Mouse (Mus musculus): Measurements from ENCODE around the gene Dnah10. TPM values are rescaled to one million over a fixed set of nuclear protein-coding genes. Genes with fewer than 3 reads are reported as not detected.
"Not testable (repeated sequence)": the region's sequence is repeated elsewhere in the genome, so short reads cannot be mapped to it uniquely, and the experiment has no call there.

Gene Dnah10
- polyA plus RNA-seq, 1 experiment from 2014 or later, result 0.09 TPM

- Histone ChIP-seq H3K27ac (ENCODE audit: low read depth, low read length) (no peak overlapping the region), H3K9me3 (replicated peaks; ENCODE audit: control insufficient read depth, low read length) (no peaks in the 10 kb centered on the region), H3K4me1 (ENCODE audit: control insufficient read depth, insufficient read depth, low read length) (no peaks in the 10 kb centered on the region), H3K9ac (ENCODE audit: low read length) (no peak overlapping the region), H3K27me3 (replicated peaks; ENCODE audit: control insufficient read depth, insufficient read depth, low read length) (no peaks in the 10 kb centered on the region), H3K4me3 (ENCODE audit: low read depth, low read length) (no peak overlapping the region), H3K36me3 (ENCODE audit: control insufficient read depth, insufficient read depth, low read length) (no peaks in the 10 kb centered on the region), H3K4me2 (ENCODE audit: low read length) (no peak overlapping the region)
- ATAC-seq, result no peak
- WGBS, result 88% methylated on average over 3 of the region's 3 CpGs
- no peak for DNase-seq (ENCODE audit: low spot score)
Measured at GRCm38 (mm10) chr5:124743841-124744240, 19.0 kb downstream of the Dnah10 start.

GRCm38 (mm10) chr5:124746220-124746619, 21.3 kb downstream of the Dnah10 start:
- Histone ChIP-seq H3K27ac (ENCODE audit: low read depth, low read length) (no peak overlapping the region), H3K9ac (ENCODE audit: low read length) (no peak overlapping the region), H3K4me3 (ENCODE audit: low read depth, low read length) (no peak overlapping the region), H3K27me3 (replicated peaks; ENCODE audit: control insufficient read depth, insufficient read depth, low read length) (no peaks in the 10 kb centered on the region), H3K4me1 (ENCODE audit: control insufficient read depth, insufficient read depth, low read length) (no peaks in the 10 kb centered on the region), H3K36me3 (ENCODE audit: control insufficient read depth, insufficient read depth, low read length) (no peaks in the 10 kb centered on the region), H3K9me3 (replicated peaks; ENCODE audit: control insufficient read depth, low read length) (no peaks in the 10 kb centered on the region), H3K4me2 (ENCODE audit: low read length) (no peak overlapping the region)
- ATAC-seq (no peak), DNase-seq (ENCODE audit: low spot score) (no peak)
- WGBS, result 91% methylated on average over 15 of the region's 15 CpGs

GRCm38 (mm10) chr5:124748296-124748695, 23.4 kb downstream of the Dnah10 start:
- DNase-seq (ENCODE audit: low spot score), result no peak
- no peaks in the 10 kb centered on the region for H3K36me3 ChIP-seq (ENCODE audit: control insufficient read depth, insufficient read depth, low read length)
- WGBS, result 84% methylated on average over 18 of the region's 18 CpGs
- H3K27ac ChIP-seq (ENCODE audit: low read depth, low read length), result no peak overlapping the region
- ATAC-seq, result no peak
- H3K4me2 ChIP-seq (ENCODE audit: low read length), result no peak overlapping the region
- no peaks in the 10 kb centered on the region for H3K4me1 ChIP-seq (ENCODE audit: control insufficient read depth, insufficient read depth, low read length)
- no peaks in the 10 kb centered on the region for H3K9me3 ChIP-seq (replicated peaks; ENCODE audit: control insufficient read depth, low read length)
- H3K4me3 ChIP-seq (ENCODE audit: low read depth, low read length), result no peak overlapping the region
- no peaks in the 10 kb centered on the region for H3K27me3 ChIP-seq (replicated peaks; ENCODE audit: control insufficient read depth, insufficient read depth, low read length)
- no peak overlapping the region for H3K9ac ChIP-seq (ENCODE audit: low read length)

- DNase-seq (ENCODE audit: low spot score) (no peak), ATAC-seq (no peak)
- Histone ChIP-seq H3K9me3 (replicated peaks; ENCODE audit: control insufficient read depth, low read length) (no peaks in the 10 kb centered on the region), H3K4me2 (ENCODE audit: low read length) (no peak overlapping the region), H3K4me3 (ENCODE audit: low read depth, low read length) (no peak overlapping the region), H3K27ac (ENCODE audit: low read depth, low read length) (no peak overlapping the region), H3K4me1 (ENCODE audit: control insufficient read depth, insufficient read depth, low read length) (no peaks in the 10 kb centered on the region), H3K9ac (ENCODE audit: low read length) (no peak overlapping the region), H3K36me3 (ENCODE audit: control insufficient read depth, insufficient read depth, low read length) (no peaks in the 10 kb centered on the region), H3K27me3 (replicated peaks; ENCODE audit: control insufficient read depth, insufficient read depth, low read length) (no peaks in the 10 kb centered on the region)
- 77% methylated on average over 9 of the region's 9 CpGs for WGBS
Measured at GRCm38 (mm10) chr5:124751656-124752055, 26.8 kb downstream of the Dnah10 start.

GRCm38 (mm10) chr5:124761011-124761410, 36.1 kb downstream of the Dnah10 start:
- WGBS, result 69% methylated on average over 18 of the region's 18 CpGs
- no peaks in the 10 kb centered on the region for H3K27me3 ChIP-seq (replicated peaks; ENCODE audit: control insufficient read depth, insufficient read depth, low read length)

GRCm38 (mm10) chr5:124761787-124762186, 36.9 kb downstream of the Dnah10 start:
- Histone ChIP-seq H3K27ac (ENCODE audit: low read depth, low read length) (no peak overlapping the region), H3K9me3 (replicated peaks; ENCODE audit: control insufficient read depth, low read length) (no peaks in the 10 kb centered on the region), H3K27me3 (replicated peaks; ENCODE audit: control insufficient read depth, insufficient read depth, low read length) (no peaks in the 10 kb centered on the region), H3K9ac (ENCODE audit: low read length) (no peak overlapping the region), H3K4me3 (ENCODE audit: low read depth, low read length) (no peak overlapping the region), H3K4me2 (ENCODE audit: low read length) (no peak overlapping the region), H3K36me3 (ENCODE audit: control insufficient read depth, insufficient read depth, low read length) (no peaks in the 10 kb centered on the region), H3K4me1 (ENCODE audit: control insufficient read depth, insufficient read depth, low read length) (no peaks in the 10 kb centered on the region)
- 88% methylated on average over 1 of the region's 1 CpGs for WGBS
- no peak for ATAC-seq
- no peak for DNase-seq (ENCODE audit: low spot score)

More at GRCm38 (mm10) chr5:124761011-124761410, 36.1 kb downstream of the Dnah10 start:
- no peak overlapping the region for H3K4me3 ChIP-seq (ENCODE audit: low read depth, low read length)
- H3K4me2 ChIP-seq (ENCODE audit: low read length), result no peak overlapping the region
- H3K4me1 ChIP-seq (ENCODE audit: control insufficient read depth, insufficient read depth, low read length), result no peaks in the 10 kb centered on the region
- H3K9me3 ChIP-seq (replicated peaks; ENCODE audit: control insufficient read depth, low read length), result no peaks in the 10 kb centered on the region
- no peak overlapping the region for H3K9ac ChIP-seq (ENCODE audit: low read length)
- ATAC-seq (no peak), DNase-seq (ENCODE audit: low spot score) (no peak)
- no peak overlapping the region for H3K27ac ChIP-seq (ENCODE audit: low read depth, low read length)
- H3K36me3 ChIP-seq (ENCODE audit: control insufficient read depth, insufficient read depth, low read length), result no peaks in the 10 kb centered on the region

GRCm38 (mm10) chr5:124774552-124774951, 49.7 kb downstream of the Dnah10 start:
- no peaks in the 10 kb centered on the region for H3K27me3 ChIP-seq (replicated peaks; ENCODE audit: control insufficient read depth, insufficient read depth, low read length)
- 76% methylated on average over 3 of the region's 3 CpGs for WGBS
- no peaks in the 10 kb centered on the region for H3K36me3 ChIP-seq (ENCODE audit: control insufficient read depth, insufficient read depth, low read length)
- H3K9me3 ChIP-seq (replicated peaks; ENCODE audit: control insufficient read depth, low read length), result no peaks in the 10 kb centered on the region
- no peak overlapping the region for H3K4me3 ChIP-seq (ENCODE audit: low read depth, low read length)
- ATAC-seq (no peak), DNase-seq (ENCODE audit: low spot score) (no peak)
- no peak overlapping the region for H3K27ac ChIP-seq (ENCODE audit: low read depth, low read length)
- H3K9ac ChIP-seq (ENCODE audit: low read length), result no peak overlapping the region
- H3K4me1 ChIP-seq (ENCODE audit: control insufficient read depth, insufficient read depth, low read length), result no peaks in the 10 kb centered on the region
- no peak overlapping the region for H3K4me2 ChIP-seq (ENCODE audit: low read length)

- H3K4me3 ChIP-seq (ENCODE audit: low read depth, low read length); H3K4me2 ChIP-seq (ENCODE audit: low read length); ATAC-seq; H3K9me3 ChIP-seq (replicated peaks; ENCODE audit: control insufficient read depth, low read length); H3K36me3 ChIP-seq (ENCODE audit: control insufficient read depth, insufficient read depth, low read length); H3K4me1 ChIP-seq (ENCODE audit: control insufficient read depth, insufficient read depth, low read length); H3K27me3 ChIP-seq (replicated peaks; ENCODE audit: control insufficient read depth, insufficient read depth, low read length); H3K27ac ChIP-seq (ENCODE audit: low read depth, low read length); DNase-seq (ENCODE audit: low spot score); H3K9ac ChIP-seq (ENCODE audit: low read length): not testable (repeated sequence)
- 87% methylated on average over 4 of the region's 4 CpGs for WGBS
Measured at GRCm38 (mm10) chr5:124776289-124776688, 51.4 kb downstream of the Dnah10 start.

- ATAC-seq (no peak), DNase-seq (ENCODE audit: low spot score) (peak; percentile 39)
- no peak overlapping the region for H3K4me3 ChIP-seq (ENCODE audit: low read depth, low read length)
- H3K4me1 ChIP-seq (ENCODE audit: control insufficient read depth, insufficient read depth, low read length), result no peaks in the 10 kb centered on the region
- H3K27me3 ChIP-seq (replicated peaks; ENCODE audit: control insufficient read depth, insufficient read depth, low read length), result no peaks in the 10 kb centered on the region
- H3K27ac ChIP-seq (ENCODE audit: low read depth, low read length), result no peak overlapping the region
- no peak overlapping the region for H3K4me2 ChIP-seq (ENCODE audit: low read length)
- WGBS, result 64% methylated on average over 6 of the region's 6 CpGs
- H3K9me3 ChIP-seq (replicated peaks; ENCODE audit: control insufficient read depth, low read length), result no peaks in the 10 kb centered on the region
- no peaks in the 10 kb centered on the region for H3K36me3 ChIP-seq (ENCODE audit: control insufficient read depth, insufficient read depth, low read length)
- no peak overlapping the region for H3K9ac ChIP-seq (ENCODE audit: low read length)
Measured at GRCm38 (mm10) chr5:124777178-124777709, 52.4 kb downstream of the Dnah10 start.
